ENCODE assay signal across 18 mouse cellular contexts in genomic region chr2:45060768-45061167, GRCm38 (mm10). TPM values are rescaled to one million over a fixed set of nuclear protein-coding genes. Genes with fewer than 3 reads are reported as not detected.
DNase-seq lines count a peak whose midpoint lies in the region; ATAC-seq and TF ChIP-seq lines count a peak whose summit lies in the region.
"Had no signal": no experiment of that assay in that cellular context is flagged by ENCODE, and none has a peak within 500 bp of the region (broad histone marks: within the 10 kb centered on the region; RNA-seq: fewer than 3 reads in every experiment).

No protein-coding gene starts in this region.

- 70% methylated on average over 4 of the region's 4 CpGs for WGBS in intestine, embryonic 15.5 days

- no peak overlapping the region for H3K4me2 ChIP-seq in intestine, embryonic 15.5 days (replicated peaks)
- H3K4me2 ChIP-seq: limb, embryonic 13.5 days; lung, embryonic 14.5 days; neural tube, embryonic 13.5 days had no signal

- H3K27me3 ChIP-seq in intestine, embryonic 15.5 days (replicated peaks) = no peaks in the 10 kb centered on the region
- H3K27me3 ChIP-seq: neural tube, embryonic 13.5 days had no signal

- H3K9ac ChIP-seq in intestine, embryonic 15.5 days = no peak overlapping the region
- H3K9ac ChIP-seq: limb, embryonic 13.5 days; lung, embryonic 14.5 days; neural tube, embryonic 13.5 days had no signal

- H3K36me3 ChIP-seq in intestine, embryonic 15.5 days = no peaks in the 10 kb centered on the region
- H3K36me3 ChIP-seq: limb, embryonic 13.5 days had no signal

- no peak overlapping the region for H3K4me3 ChIP-seq in left cerebral cortex, adult 2 months
- no peak overlapping the region for H3K4me3 ChIP-seq in intestine, embryonic 15.5 days (replicated peaks)
- H3K4me3 ChIP-seq: limb, embryonic 13.5 days; neural tube, embryonic 13.5 days had no signal

- DNase-seq in frontal cortex, postnatal 36 days (ENCODE audit: low spot score in 2 of 2) = no peak
- peak in 1 of 2 experiments; percentile 18 for DNase-seq in left cerebral cortex, adult 2 months (ENCODE audit: extremely low spot score in 1 of 2, low spot score in 2 of 2)
- no peak for DNase-seq in left cerebral cortex, adult 18-20 months (ENCODE audit: low spot score in 2 of 2)
- DNase-seq in right cerebral cortex, postnatal 10 days (ENCODE audit: low spot score in 2 of 2) = peak; percentile 66 to 80
- DNase-seq in right cerebral cortex, postnatal 36 days (ENCODE audit: low spot score in 2 of 2) = no peak
- no peak for DNase-seq in ovary, postnatal 36 days (ENCODE audit: low spot score)
- DNase-seq: adrenal gland, postnatal 10 days; cerebellum, adult 11-12 months; cerebellum, postnatal 25 days; lung, embryonic 14.5 days; retina, postnatal 1 day; thymus, adult 18-20 months had no signal

- no peaks in the 10 kb centered on the region for H3K9me3 ChIP-seq in intestine, embryonic 15.5 days
- H3K9me3 ChIP-seq: limb, embryonic 13.5 days; neural tube, embryonic 13.5 days had no signal

- ATAC-seq in frontal cortex, adult (ENCODE audit: low TSS enrichment) = peak; percentile 45
- ATAC-seq in intestine, embryonic 15.5 days = no peak
- ATAC-seq: inflammation-experienced regulatory T-cells, adult 6 months had no signal

- intact Hi-C loops in left cerebral cortex, adult 2 months (cut with DNase I) = no loop called here

- no peak for TF ChIP-seq CTCF in left cerebral cortex, adult 2 months (IDR thresholded peaks at IDR 0.05)

- peak overlapping the region; percentile 89 for H3K27ac ChIP-seq in left cerebral cortex, adult 2 months
- no peak overlapping the region for H3K27ac ChIP-seq in intestine, embryonic 15.5 days
- H3K27ac ChIP-seq: limb, embryonic 13.5 days; macrophage; neural tube, embryonic 13.5 days had no signal

- H3K4me1 ChIP-seq in intestine, embryonic 15.5 days (replicated peaks) = peaks cover 3% of the 10 kb centered on the region; the same call in 1 of the 2 replicates

RNA-seq across cellular contexts. Expression of gene Zeb2, which starts 56.4 kb away (rescaled TPM):
- total RNA-seq in left cerebral cortex, adult 2 months (2021) = 100 to 1,000 TPM; 156 to 181 TPM
- total RNA-seq in left cerebral cortex, adult 18-20 months (2021) = 100 to 1,000 TPM; 141 to 180 TPM
- polyA plus RNA-seq in intestine, embryonic 15.5 days (2015; fragmentation: Nextera tagmentation; extraction: Ambion mirVana) = 34.5 and 37.4 TPM in 2 replicates

Comparison
In these comparisons a context has a peak if more than half of its experiments do, and no peak if none do; other contexts are left out.
1. DNase-seq: peak in right cerebral cortex, postnatal 10 days (2 of 2); none in frontal cortex, postnatal 36 days (0 of 2), left cerebral cortex, adult 18-20 months (0 of 2), right cerebral cortex, postnatal 36 days (0 of 2) and ovary, postnatal 36 days (single experiment).